Mouse (Mus musculus) neutrophil, adult 5-6 weeks (primary cell): ENCODE data around the gene Aco1. TPM values are rescaled to one million over a fixed set of nuclear protein-coding genes. Genes with fewer than 3 reads are reported as not detected.

ENCODE experiments used
- ATAC-seq: fragments of 151-379, 151-347 bp; 2 replicates; pipeline ENCODE4 v1.8.0; 2017; ENCODE audit warnings: mild to moderate bottlenecking, moderate TSS enrichment; ENCODE audit not compliant: insufficient number of reproducible peaks, poor library complexity, low FRiP score, severe bottlenecking; ENCODE audit errors: extremely low read depth
- total RNA-seq: library from RNA; stranded (forward); fragments of 200-1000 nt; gene quantifications from 2 replicates; pipeline ENCODE4 v1.2.3, GENCODE M21; 2017

The Aco1 gene
- total RNA-seq, 1 experiment from 2014 or later = 12.9 TPM

- ATAC-seq = 0 out of 2 replicates have a peak, but pooled peaks have one; percentile 19
These were observed 13.3 kb downstream of the Aco1 start for GRCm38 (mm10) chr4:40156153-40156552.

GRCm38 (mm10) chr4:40156582-40157499 is 14.0 kb downstream of the Aco1 start:
- no peak for ATAC-seq

- ATAC-seq = no peak
These were observed 14.8 kb downstream of the Aco1 start for GRCm38 (mm10) chr4:40157500-40158223.

- ATAC-seq = no peak
These were observed 15.3 kb downstream of the Aco1 start for GRCm38 (mm10) chr4:40158224-40158540.

GRCm38 (mm10) chr4:40160591-40161434 is 17.9 kb downstream of the Aco1 start:
- ATAC-seq = no peak

GRCm38 (mm10) chr4:40163646-40164045 is 20.8 kb downstream of the Aco1 start:
- no peak for ATAC-seq

GRCm38 (mm10) chr4:40171477-40171876 is 28.6 kb downstream of the Aco1 start:
- no peak for ATAC-seq

- ATAC-seq = no peak
These were observed 29.5 kb downstream of the Aco1 start for GRCm38 (mm10) chr4:40172336-40172735.

GRCm38 (mm10) chr4:40174321-40174720 is 31.4 kb downstream of the Aco1 start:
- no peak for ATAC-seq

GRCm38 (mm10) chr4:40178584-40178983 is 35.7 kb downstream of the Aco1 start:
- ATAC-seq = no peak

GRCm38 (mm10) chr4:40180046-40180445 is 37.2 kb downstream of the Aco1 start:
- no peak for ATAC-seq

- no peak for ATAC-seq
These were observed 38.8 kb downstream of the Aco1 start for GRCm38 (mm10) chr4:40181681-40182080.

- peak; percentile 70; the same call in 1 of the 2 replicates for ATAC-seq
These were observed 39.9 kb downstream of the Aco1 start for GRCm38 (mm10) chr4:40182651-40183320.

GRCm38 (mm10) chr4:40183781-40184180 is 40.9 kb downstream of the Aco1 start:
- ATAC-seq = no peak

GRCm38 (mm10) chr4:40184470-40184869 is 41.6 kb downstream of the Aco1 start:
- no peak for ATAC-seq

- no peak for ATAC-seq
These were observed 45.1 kb downstream of the Aco1 start for GRCm38 (mm10) chr4:40187956-40188355.

- no peak for ATAC-seq
These were observed 49.4 kb downstream of the Aco1 start for GRCm38 (mm10) chr4:40192246-40192645.

GRCm38 (mm10) chr4:40193461-40193860 is 50.6 kb downstream of the Aco1 start:
- ATAC-seq = no peak

GRCm38 (mm10) chr4:40195336-40195735 is 52.5 kb downstream of the Aco1 start:
- no peak for ATAC-seq
